Mouse (Mus musculus) A20 (cell line): ENCODE results near the gene Hmgcl.

Experiments used
- DNase-seq: peaks from one replicate; pipeline ENCODE4 v3.0.0-alpha.2; 2011; ENCODE audit warnings: low read depth, low spot score

The Hmgcl gene

GRCm38 (mm10) chr4:135985769-135986168 is 39.5 kb downstream of the Hmgcl start:
- no peak for DNase-seq

- DNase-seq = peak; percentile 46
Measured at GRCm38 (mm10) chr4:135986301-135986942, 40.2 kb downstream of the Hmgcl start.

- peak; percentile 97 for DNase-seq
Measured at GRCm38 (mm10) chr4:135986943-135987710, 40.9 kb downstream of the Hmgcl start, which contains the start of gene Pithd1. Gene Pithd1, minus strand, starts transcription at chr4:135987264.

- peak; percentile 17 for DNase-seq
Measured at GRCm38 (mm10) chr4:135987714-135988113, 41.5 kb downstream of the Hmgcl start.

GRCm38 (mm10) chr4:135993941-135994340 is 47.7 kb downstream of the Hmgcl start:
- no peak for DNase-seq

- DNase-seq = no peak
Measured at GRCm38 (mm10) chr4:135995118-135995517, 48.9 kb downstream of the Hmgcl start.

- DNase-seq = no peak
Measured at GRCm38 (mm10) chr4:136004107-136004675, 57.9 kb downstream of the Hmgcl start.

- DNase-seq = no peak
Measured at GRCm38 (mm10) chr4:136004921-136005320, 58.7 kb downstream of the Hmgcl start.

- DNase-seq = no peak
Measured at GRCm38 (mm10) chr4:136006821-136007220, 60.6 kb downstream of the Hmgcl start.

- no peak for DNase-seq
Measured at GRCm38 (mm10) chr4:136008782-136009447, 62.7 kb downstream of the Hmgcl start.

- no peak for DNase-seq
Measured at GRCm38 (mm10) chr4:136010586-136010985, 64.3 kb downstream of the Hmgcl start.
